Mouse (Mus musculus) heart, postnatal 0 days (tissue): ENCODE measurements around the gene Sox6. TPM values are rescaled to one million over a fixed set of nuclear protein-coding genes. Genes with fewer than 3 reads are reported as not detected.

Source experiments
- ATAC-seq: fragments of 200-750 bp; cut with Nextera tagmentation; 2 replicates; pipeline ENCODE4 v1.8.0; 2017; ENCODE audit warnings: low read depth, moderate number of reproducible peaks, moderate library complexity; ENCODE audit not compliant: insufficient read depth
- DNase-seq: peaks from one replicate; pipeline ENCODE4 v3.0.0-alpha.2; 2016; ENCODE audit warnings: low spot score
- H3K27ac ChIP-seq: fragments of 300-500 bp; sonication (generic); 2 replicates; pipeline ENCODE4 v1.5.1; 2014; ENCODE audit warnings: low read depth, mild to moderate bottlenecking
- H3K27me3 ChIP-seq: fragments of 300-500 bp; sonication (generic); 2 replicates; pipeline ENCODE4 v1.6.1; 2014; ENCODE audit warnings: low read length, mixed read lengths; ENCODE audit not compliant: control insufficient read depth, insufficient read depth
- H3K36me3 ChIP-seq: fragments of 300-500 bp; sonication (generic); replicated peaks from 2 replicates; pipeline ENCODE4 v1.6.1; 2014; ENCODE audit warnings: low read length, mixed read lengths; ENCODE audit not compliant: control insufficient read depth, insufficient read depth
- H3K4me1 ChIP-seq: fragments of 300-500 bp; sonication (generic); 2 replicates; pipeline ENCODE4 v1.6.1; 2014; ENCODE audit warnings: antibody characterized with exemption; ENCODE audit not compliant: control insufficient read depth, insufficient read depth
- H3K4me2 ChIP-seq: fragments of 300-500 bp; sonication (generic); 2 replicates; pipeline ENCODE4 v1.6.1; 2014; ENCODE audit warnings: low read depth, mild to moderate bottlenecking, low read length, moderate library complexity
- H3K4me3 ChIP-seq: fragments of 300-500 bp; sonication (generic); 2 replicates; pipeline ENCODE4 v1.5.1; 2014; ENCODE audit warnings: low read depth, low read length
- H3K9ac ChIP-seq: fragments of 300-500 bp; sonication (generic); replicated peaks from 2 replicates; pipeline ENCODE4 v1.6.1; 2014; ENCODE audit warnings: low read depth, low read length, mixed read lengths
- H3K9me3 ChIP-seq: fragments of 300-500 bp; sonication (generic); replicated peaks from 2 replicates; pipeline ENCODE4 v1.6.1; 2016; ENCODE audit warnings: low read length; ENCODE audit not compliant: control insufficient read depth
- CTCF ChIP-seq: IDR thresholded peaks from 2 replicates; pipeline ENCODE4 v1.5.1; 2016; ENCODE audit warnings: antibody characterized with exemption, control low read depth, low read depth
- EP300 ChIP-seq: IDR thresholded peaks from 2 replicates; pipeline ENCODE4 v1.6.1; 2016; ENCODE audit warnings: antibody characterized with exemption, low read depth
- WGBS: fragments of 180-500 bp; shearing (Covaris S2); extraction: QIAGEN DNeasy Blood & Tissue Kit; methylation state at CpG from one replicate; pipeline ENCODE4 v1.1.7; 2014; 5-methylcytosine and 5-hydroxymethylcytosine counted together
- polyA plus RNA-seq: library from polyadenylated mRNA; unstranded; fragments of >200 nt; fragmentation: Nextera tagmentation; extraction: Ambion mirVana; gene quantifications from 2 replicates; pipeline ENCODE4 v1.2.1, GENCODE M21; 2015
- total RNA-seq: library from RNA; depleted of rRNA; stranded (reverse); fragments of >200 nt; gene quantifications from 2 replicates; pipeline ENCODE4 v1.2.3, GENCODE M21; 2014; ENCODE audit warnings: low replicate concordance

Gene Sox6
- total and polyA plus RNA-seq, 2 experiments from 2014 or later: 23.4 to 68.5 TPM

GRCm38 (mm10) chr7:115448403-115449025 lies 590.1 kb downstream of the Sox6 start:
- WGBS: 53% methylated on average over 8 of the region's 8 CpGs
- no peak overlapping the region for H3K27ac ChIP-seq
- no peak for DNase-seq

GRCm38 (mm10) chr7:115447091-115447490 lies 591.5 kb downstream of the Sox6 start:
- no peak overlapping the region for H3K4me2 ChIP-seq
- DNase-seq (no peak), ATAC-seq (no peak)
- 73% methylated on average over 3 of the region's 3 CpGs for WGBS
- H3K4me1 ChIP-seq: no peaks in the 10 kb centered on the region
- no peaks in the 10 kb centered on the region for H3K9me3 ChIP-seq
- no peak overlapping the region for H3K27ac ChIP-seq
- H3K9ac ChIP-seq: no peak overlapping the region
- TF ChIP-seq EP300 (no peak), CTCF (no peak)
- H3K27me3 ChIP-seq: no peaks in the 10 kb centered on the region
- no peak overlapping the region for H3K4me3 ChIP-seq
- H3K36me3 ChIP-seq: no peaks in the 10 kb centered on the region

More at GRCm38 (mm10) chr7:115448403-115449025, 590.1 kb downstream of the Sox6 start:
- no peak overlapping the region for H3K4me3 ChIP-seq
- no peak overlapping the region for H3K4me2 ChIP-seq
- TF ChIP-seq EP300 (no peak), CTCF (no peak)
- H3K9me3 ChIP-seq: no peaks in the 10 kb centered on the region
- no peak for ATAC-seq
- H3K27me3 ChIP-seq: no peaks in the 10 kb centered on the region
- H3K4me1 ChIP-seq: peaks cover 7% of the 10 kb centered on the region
- no peak overlapping the region for H3K9ac ChIP-seq
- H3K36me3 ChIP-seq: no peaks in the 10 kb centered on the region

GRCm38 (mm10) chr7:115446481-115447016 lies 592.0 kb downstream of the Sox6 start:
- 51% methylated on average over 6 of the region's 6 CpGs for WGBS
- no peak overlapping the region for H3K27ac ChIP-seq
- no peak overlapping the region for H3K4me2 ChIP-seq
- H3K27me3 ChIP-seq: no peaks in the 10 kb centered on the region
- H3K9ac ChIP-seq: no peak overlapping the region
- no peaks in the 10 kb centered on the region for H3K9me3 ChIP-seq
- H3K36me3 ChIP-seq: no peaks in the 10 kb centered on the region
- no peak overlapping the region for H3K4me3 ChIP-seq
- no peak for TF ChIP-seq CTCF
- no peak for TF ChIP-seq EP300
- DNase-seq: no peak
- no peaks in the 10 kb centered on the region for H3K4me1 ChIP-seq
- no peak for ATAC-seq

GRCm38 (mm10) chr7:115426161-115426982 lies 612.2 kb downstream of the Sox6 start:
- Histone ChIP-seq H3K9ac (no peak overlapping the region), H3K4me3 (no peak overlapping the region), H3K27ac (no peak overlapping the region), H3K4me2 (no peak overlapping the region), H3K4me1 (no peaks in the 10 kb centered on the region), H3K9me3 (no peaks in the 10 kb centered on the region), H3K36me3 (no peaks in the 10 kb centered on the region), H3K27me3 (no peaks in the 10 kb centered on the region)
- ATAC-seq (no peak), DNase-seq (no peak)
- TF ChIP-seq EP300 (no peak), CTCF (no peak)
- WGBS: 84% methylated on average over 7 of the region's 7 CpGs

- DNase-seq: no peak
- H3K9me3 ChIP-seq: no peaks in the 10 kb centered on the region
- 57% methylated on average over 7 of the region's 7 CpGs for WGBS
- H3K9ac ChIP-seq: no peak overlapping the region
- no peak overlapping the region for H3K4me2 ChIP-seq
- no peaks in the 10 kb centered on the region for H3K4me1 ChIP-seq
- H3K36me3 ChIP-seq: no peaks in the 10 kb centered on the region
- H3K4me3 ChIP-seq: no peak overlapping the region
- H3K27ac ChIP-seq: no peak overlapping the region
- TF ChIP-seq EP300 (no peak), CTCF (peak; percentile 46)
- no peaks in the 10 kb centered on the region for H3K27me3 ChIP-seq
- 0 out of 2 replicates have a peak, but pooled peaks have one; percentile 64 for ATAC-seq
Observed at GRCm38 (mm10) chr7:115422828-115423227, 615.8 kb downstream of the Sox6 start.
